Mouse (Mus musculus): ENCODE results near the gene Nono. TPM values are rescaled to one million over a fixed set of nuclear protein-coding genes. Genes with fewer than 3 reads are reported as not detected.
A peak's percentile ranks its signal among the peaks of the same experiment; 100 is the strongest.

Nono gene
- total RNA-seq (2012; rRNA removed) (287 and 304 TPM in 2 replicates), polyA plus RNA-seq (2012; ENCODE audit: insufficient read depth in 1 of 2, insufficient read length in 2 of 2, low read depth in 1 of 2, low replicate concordance in 2 of 2, missing spikeins in 1 of 2) (100 to 1,000 TPM in 1 of 2 experiments, not detected in 1; 442 TPM)

- Histone ChIP-seq H3K4me3 (ENCODE audit: control insufficient read depth in 1 of 2, insufficient read depth in 1 of 2, low read depth in 2 of 2, low read length in 2 of 2) (peak within 1 kb of the TSS; percentile 65 to 96), H3K27ac (ENCODE audit: control insufficient read depth, low read depth, low read length) (peak within 1 kb of the TSS; percentile 99), H3K36me3 (ENCODE audit: control insufficient read depth in 1 of 2, insufficient read depth in 2 of 2, low read length in 2 of 2) (peaks cover 5 to 26% of the 10 kb centered on the region in 2 experiments), H3K4me1 (ENCODE audit: control insufficient read depth in 1 of 2, insufficient read depth in 2 of 2, low read length in 2 of 2) (peaks cover 0 to 10% of the 10 kb centered on the region in 2 experiments; a peak in 1 of 4 replicates), H3K9ac (ENCODE audit: control insufficient read depth, low read depth, low read length, poor library complexity, severe bottlenecking) (peak within 1 kb of the TSS; percentile 98), H3K79me2 (ENCODE audit: control insufficient read depth, insufficient read depth, low read length, poor library complexity) (peaks cover 33% of the 10 kb centered on the region), H3K9me3 (replicated peaks; ENCODE audit: insufficient read depth, low read length) (no peaks in the 10 kb centered on the region), H3K27me3 (ENCODE audit: control insufficient read depth in 1 of 2, insufficient read depth in 2 of 2, low read length in 2 of 2) (no peaks in the 10 kb centered on the region)
- peak; percentile 97 for DNase-seq (ENCODE audit: low read depth, low spot score)
- TF ChIP-seq MXI1 (IDR thresholded peaks at IDR 0.05; ENCODE audit: low read depth, low read length) (peak; percentile 54; the same call in 1 of the 2 replicates), HCFC1 (IDR thresholded peaks at IDR 0.05; ENCODE audit: low read depth, low read length) (peak; percentile 81), KAT2A (conservative IDR thresholded peaks at IDR 0.05; ENCODE audit: low read depth, low read length) (peak; percentile 44; the same call in 1 of the 2 replicates), MAZ (IDR thresholded peaks at IDR 0.05; ENCODE audit: low read depth, low read length) (peak; percentile 98), CHD2 (IDR thresholded peaks at IDR 0.05; ENCODE audit: low read length) (peak; percentile 67), ETS1 (IDR thresholded peaks at IDR 0.05; ENCODE audit: low read depth, low read length) (no peak), MEF2A (IDR thresholded peaks at IDR 0.05; ENCODE audit: extremely low read depth, insufficient replicate concordance, low read depth, low read length, poor library complexity, severe bottlenecking) (no peak), UBTF (IDR thresholded peaks at IDR 0.05; ENCODE audit: borderline replicate concordance, insufficient read depth, low read depth, low read length) (no peak), NRF1 (IDR thresholded peaks at IDR 0.05; ENCODE audit: insufficient read depth, low read depth, low read length, poor library complexity, severe bottlenecking) (peak; percentile 75), POLR2AphosphoS5 (IDR thresholded peaks at IDR 0.05; ENCODE audit: borderline replicate concordance, low read depth, low read length) (no peak), SIN3A (IDR thresholded peaks at IDR 0.05; ENCODE audit: low read length) (peak; percentile 46), ZMIZ1 (IDR thresholded peaks at IDR 0.05; ENCODE audit: low read depth, low read length) (0 out of 2 replicates have a peak, but pooled peaks have one; percentile 62), MYB (IDR thresholded peaks at IDR 0.05; ENCODE audit: low read depth, low read length) (no peak), CTCF (IDR thresholded peaks at IDR 0.05 in 2 of 3, conservative IDR thresholded peaks at IDR 0.05 in 1 of 3; ENCODE audit: control insufficient read depth in 1 of 3, insufficient read depth in 1 of 3, low read depth in 2 of 3, low read length in 3 of 3, poor library complexity in 1 of 3, severe bottlenecking in 1 of 3) (no peak), ZNF384 (IDR thresholded peaks at IDR 0.05; ENCODE audit: low read depth, low read length) (peak; percentile 91), SMC3 (IDR thresholded peaks at IDR 0.05; ENCODE audit: low read depth, low read length) (no peak), POLR2AphosphoS2 (IDR thresholded peaks at IDR 0.05; ENCODE audit: low read length) (peak; percentile 49; the same call in 1 of the 2 replicates), TCF12 (IDR thresholded peaks at IDR 0.05; ENCODE audit: low read depth, low read length) (peak; percentile 47; the same call in 1 of the 2 replicates), MYC (IDR thresholded peaks at IDR 0.05; ENCODE audit: low read depth, low read length) (peak; percentile 57; the same call in 1 of the 2 replicates), RAD21 (IDR thresholded peaks at IDR 0.05; ENCODE audit: low read depth, low read length) (no peak), RCOR1 (IDR thresholded peaks at IDR 0.05; ENCODE audit: low read depth, low read length) (no peak), ELF1 (IDR thresholded peaks at IDR 0.05; ENCODE audit: low read depth, low read length) (0 out of 2 replicates have a peak, but pooled peaks have one; percentile 51), JUND (IDR thresholded peaks at IDR 0.05; ENCODE audit: low read depth, low read length) (no peak), TBP (IDR thresholded peaks at IDR 0.05; ENCODE audit: low read depth, low read length) (peak; percentile 46), MAX (IDR thresholded peaks at IDR 0.05; ENCODE audit: low read length) (peak; percentile 74), GABPA (IDR thresholded peaks at IDR 0.05; ENCODE audit: low read depth, low read length) (no peak), EP300 (IDR thresholded peaks at IDR 0.05; ENCODE audit: low read depth in 1 of 2, low read length in 2 of 2) (no peak), E2F4 (IDR thresholded peaks at IDR 0.05; ENCODE audit: borderline replicate concordance, low read depth, low read length) (peak; percentile 61; the same call in 1 of the 2 replicates), ZC3H11A (IDR thresholded peaks at IDR 0.05; ENCODE audit: low read depth, low read length) (no peak), POLR2A (IDR thresholded peaks at IDR 0.05; ENCODE audit: control insufficient read depth in 1 of 2, insufficient read depth in 1 of 2, low read depth in 1 of 2, low read length in 2 of 2, poor library complexity in 1 of 2) (peak; percentile 29 to 78; a peak in 1 of 4 replicates), USF1 (IDR thresholded peaks at IDR 0.05; ENCODE audit: low read depth, low read length) (no peak), USF2 (IDR thresholded peaks at IDR 0.05; ENCODE audit: borderline replicate concordance in 1 of 2, insufficient read depth in 1 of 2, low read depth in 1 of 2, low read length in 2 of 2) (no peak), TAL1 (IDR thresholded peaks at IDR 0.05; ENCODE audit: low read length) (no peak), GATA1 (IDR thresholded peaks at IDR 0.05; ENCODE audit: low read depth, low read length) (peak; percentile 93)
Measured at GRCm38 (mm10) chrX:101429142-101429949, at the start of gene Nono. Gene Nono, plus strand, starts transcription at chrX:101429318.

All from MEL (cell line).